Mouse (Mus musculus): ENCODE measurements around the gene Rims1.
A peak's percentile ranks its signal among the peaks of the same experiment; 100 is the strongest.

Rims1 gene

GRCm38 (mm10) chr1:22320941-22321676, 484.7 kb downstream of the Rims1 start:
- DNase-seq, result no peak

- no peak for DNase-seq
Observed at GRCm38 (mm10) chr1:22315537-22315936, 490.3 kb downstream of the Rims1 start.

- no peak for DNase-seq
Observed at GRCm38 (mm10) chr1:22311471-22311870, 494.3 kb downstream of the Rims1 start.

- DNase-seq, result no peak
Observed at GRCm38 (mm10) chr1:22306519-22306918, 499.3 kb downstream of the Rims1 start.

- DNase-seq, result no peak
Observed at GRCm38 (mm10) chr1:22305932-22306331, 499.9 kb downstream of the Rims1 start.

GRCm38 (mm10) chr1:22293953-22294352, 511.8 kb downstream of the Rims1 start:
- DNase-seq, result no peak

- no peak for DNase-seq
Observed at GRCm38 (mm10) chr1:22293310-22293709, 512.5 kb downstream of the Rims1 start.

- DNase-seq, result no peak
Observed at GRCm38 (mm10) chr1:22286807-22287206, 519.0 kb downstream of the Rims1 start.

GRCm38 (mm10) chr1:22279954-22280353, 525.8 kb downstream of the Rims1 start:
- no peak for DNase-seq

- DNase-seq, result no peak
Observed at GRCm38 (mm10) chr1:22274081-22274480, 531.7 kb downstream of the Rims1 start.

GRCm38 (mm10) chr1:22270131-22270530, 535.7 kb downstream of the Rims1 start:
- DNase-seq, result no peak

GRCm38 (mm10) chr1:22268581-22269359, 537.0 kb downstream of the Rims1 start:
- DNase-seq, result peak; percentile 87 to 89

- no peak for DNase-seq
Observed at GRCm38 (mm10) chr1:22266491-22266890, 539.3 kb downstream of the Rims1 start.

GRCm38 (mm10) chr1:22265528-22265927, 540.3 kb downstream of the Rims1 start:
- DNase-seq, result no peak

- peak; percentile 23 to 35 for DNase-seq
Observed at GRCm38 (mm10) chr1:22262169-22262950, 543.4 kb downstream of the Rims1 start.

GRCm38 (mm10) chr1:22261702-22262101, 544.1 kb downstream of the Rims1 start:
- DNase-seq, result no peak

- no peak for DNase-seq
Observed at GRCm38 (mm10) chr1:22260291-22260690, 545.5 kb downstream of the Rims1 start.

GRCm38 (mm10) chr1:22258356-22258755, 547.4 kb downstream of the Rims1 start:
- no peak for DNase-seq

GRCm38 (mm10) chr1:22254278-22254677, 551.5 kb downstream of the Rims1 start:
- no peak for DNase-seq

GRCm38 (mm10) chr1:22252873-22253272, 552.9 kb downstream of the Rims1 start:
- no peak for DNase-seq

- no peak for DNase-seq
Observed at GRCm38 (mm10) chr1:22248898-22249386, 556.9 kb downstream of the Rims1 start.

- DNase-seq, result no peak
Observed at GRCm38 (mm10) chr1:22245748-22246147, 560.0 kb downstream of the Rims1 start.
